Mouse (Mus musculus): ENCODE measurements around the gene Gart.

- TF ChIP-seq CTCF (IDR thresholded peaks at IDR 0.05; ENCODE audit: low read depth, low read length) (no peak), POLR2A (IDR thresholded peaks at IDR 0.05; ENCODE audit: borderline replicate concordance, low read depth, low read length) (no peak)
Measured at GRCm38 (mm10) chr16:91648220-91648550, 1.4 kb upstream of the Gart start.
